9 mouse cellular contexts compared by ENCODE assay signal in the genomic region with DNA sequence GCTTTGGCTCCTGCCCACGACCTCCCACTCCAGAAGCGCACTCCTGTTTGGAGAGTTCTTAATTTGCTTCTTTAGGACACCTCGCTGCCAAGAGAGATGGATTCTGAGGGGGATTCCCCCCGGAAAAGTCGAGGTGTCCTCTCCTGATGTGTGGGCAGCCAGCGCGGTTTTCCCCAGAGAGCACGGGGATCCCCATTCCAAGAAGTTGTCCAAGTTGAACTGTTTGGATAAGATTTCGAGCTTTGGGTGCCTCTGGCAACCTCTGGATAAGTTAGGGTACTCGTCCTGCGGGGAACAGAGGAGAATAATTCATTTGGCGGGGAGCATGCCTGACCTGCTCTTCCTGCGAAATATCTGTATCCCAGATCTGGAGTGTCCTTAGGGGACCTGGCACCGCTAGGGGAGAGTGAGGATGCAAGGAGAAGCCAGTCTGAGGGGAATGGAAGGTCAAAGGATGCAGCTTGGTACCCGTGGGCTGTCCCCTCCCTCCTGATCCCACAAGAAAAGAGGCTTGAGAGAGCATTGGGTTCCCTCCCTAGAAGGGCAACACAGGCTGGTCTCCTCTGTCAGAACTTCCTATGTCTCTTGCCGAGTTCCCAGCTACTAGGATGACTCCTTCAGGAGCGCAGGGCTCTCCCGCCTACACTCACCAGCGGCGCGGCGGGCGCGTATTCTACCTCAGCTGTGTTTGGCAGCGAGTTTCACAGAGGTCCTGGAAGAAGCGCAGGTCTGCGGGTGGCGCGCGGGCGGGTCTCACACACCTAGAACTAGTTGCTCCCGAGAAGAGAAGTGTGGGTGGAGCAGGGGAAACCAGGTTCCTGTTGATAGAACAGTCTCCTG. TPM values are rescaled to one million over a fixed set of nuclear protein-coding genes. Genes with fewer than 3 reads are reported as not detected.
DNase-seq lines count a peak whose midpoint lies in the region; ATAC-seq lines count a peak whose summit lies in the region.
"Had no signal": no experiment of that assay in that cellular context is flagged by ENCODE, and none has a peak within 500 bp of the region (broad histone marks: within the 10 kb centered on the region; RNA-seq: fewer than 3 reads in every experiment).

No protein-coding gene starts in this region.

- no peak overlapping the region for H3K27ac ChIP-seq in midbrain, embryonic 11.5 days (ENCODE audit: low read depth, low read length)
- H3K27ac ChIP-seq: heart, embryonic 13.5 days had no signal

- 0 out of 2 replicates have a peak overlapping the region, but pooled peaks have one; percentile 4 for H3K9ac ChIP-seq in midbrain, embryonic 11.5 days (ENCODE audit: low read length)
- H3K9ac ChIP-seq: heart, embryonic 13.5 days had no signal

- no peak for ATAC-seq in midbrain, embryonic 11.5 days (ENCODE audit: low FRiP score)

- DNase-seq in 3134 (ENCODE audit: extremely low read depth, insufficient read length, low spot score), result peak; percentile 5
- DNase-seq in cerebellum, adult 9-10 months, result peak; percentile 44
- DNase-seq in frontal cortex, postnatal 10 days (ENCODE audit: low spot score in 2 of 2), result peak; percentile 12 to 21
- DNase-seq in midbrain, embryonic 11.5 days (ENCODE audit: low spot score, missing footprints), result peak; percentile 90
- no peak for DNase-seq in urinary bladder, postnatal 4 days (ENCODE audit: low spot score in 2 of 2)
- DNase-seq in urinary bladder, adult 18-20 months (ENCODE audit: low spot score in 2 of 2), result no peak
- DNase-seq in adrenal gland, adult 8-10 months, result no peak
- no peak for DNase-seq in gastrocnemius, postnatal 36 days

- peaks cover 21% of the 10 kb centered on the region for H3K27me3 ChIP-seq in midbrain, embryonic 11.5 days (ENCODE audit: control insufficient read depth, insufficient read depth, low read length)

- intact Hi-C loops in gastrocnemius, postnatal 36 days (cut with DNase I), result no loop called here

- no peaks in the 10 kb centered on the region for H3K9me3 ChIP-seq in midbrain, embryonic 11.5 days (ENCODE audit: control insufficient read depth, low read length)
- H3K9me3 ChIP-seq: heart, embryonic 13.5 days had no signal

- peaks cover 3% of the 10 kb centered on the region; the same call in 1 of the 2 replicates for H3K4me1 ChIP-seq in midbrain, embryonic 11.5 days (ENCODE audit: control insufficient read depth, insufficient read depth, low read length)

- H3K4me3 ChIP-seq in midbrain, embryonic 11.5 days (ENCODE audit: low read depth, low read length), result peak overlapping the region; percentile 47

- peak overlapping the region; percentile 77 for H3K4me2 ChIP-seq in midbrain, embryonic 11.5 days

- WGBS in midbrain, embryonic 11.5 days, result 1% methylated on average over 32 of the region's 32 CpGs

- no peaks in the 10 kb centered on the region for H3K36me3 ChIP-seq in midbrain, embryonic 11.5 days (ENCODE audit: control insufficient read depth, insufficient read depth, low read length)
- H3K36me3 ChIP-seq: heart, embryonic 13.5 days had no signal

RNA-seq across cellular contexts. Expression of a gene that starts 1.5 kb away (rescaled TPM):
- 7.6 and 9.0 TPM in 2 replicates for polyA plus RNA-seq in midbrain, embryonic 11.5 days (2014; fragmentation: Nextera tagmentation; extraction: Ambion mirVana)
- total RNA-seq in adrenal gland, adult 8-10 months (2022), result 1 to 10 TPM; 6.0 to 8.2 (median 7.2) TPM
- not detected for total RNA-seq in gastrocnemius, postnatal 36 days (2021)

Comparison
In these comparisons a context has a peak if more than half of its experiments do, and no peak if none do; other contexts are left out.
1. DNase-seq: peak in 3134 (single experiment), cerebellum, adult 9-10 months (single experiment), frontal cortex, postnatal 10 days (2 of 2) and midbrain, embryonic 11.5 days (single experiment); none in urinary bladder, postnatal 4 days (0 of 2), urinary bladder, adult 18-20 months (0 of 2), adrenal gland, adult 8-10 months (single experiment) and gastrocnemius, postnatal 36 days (0 of 2).
2. RNA of a gene that starts 1.5 kb away (total RNA-seq): 6.0 to 8.2 TPM in adrenal gland, adult 8-10 months; not detected in gastrocnemius, postnatal 36 days; every median in the first group is over 4 times any median in the second.